Mouse (Mus musculus) kidney, postnatal 0 days (tissue): ENCODE data around the gene Ddx51. TPM values are rescaled to one million over a fixed set of nuclear protein-coding genes. Genes with fewer than 3 reads are reported as not detected.

Experiments used
- ATAC-seq: fragments of 200-750 bp; cut with Nextera tagmentation; replicated peaks from 2 replicates; pipeline ENCODE4 v1.8.0; 2017; ENCODE audit warnings: low read depth, moderate number of reproducible peaks, moderate TSS enrichment, moderate library complexity; ENCODE audit not compliant: low FRiP score
- DNase-seq: peaks from one replicate; pipeline ENCODE4 v3.0.0-alpha.2; 2016; ENCODE audit warnings: low spot score
- H3K27ac ChIP-seq: fragments of 300-500 bp; sonication (generic); 2 replicates; pipeline ENCODE4 v1.5.1; 2014; ENCODE audit warnings: mild to moderate bottlenecking
- H3K27me3 ChIP-seq: fragments of 300-500 bp; sonication (generic); 2 replicates; pipeline ENCODE4 v1.6.1; 2014; ENCODE audit warnings: low read length, mixed read lengths; ENCODE audit not compliant: insufficient read depth
- H3K36me3 ChIP-seq: fragments of 300-500 bp; sonication (generic); 2 replicates; pipeline ENCODE4 v1.6.1; 2014; ENCODE audit warnings: low read length, mixed read lengths; ENCODE audit not compliant: insufficient read depth
- H3K4me1 ChIP-seq: fragments of 300-500 bp; sonication (generic); replicated peaks from 2 replicates; pipeline ENCODE4 v1.6.1; 2014; ENCODE audit warnings: antibody characterized with exemption, low read length, mixed read lengths; ENCODE audit not compliant: insufficient read depth
- H3K4me2 ChIP-seq: fragments of 300-500 bp; sonication (generic); 2 replicates; pipeline ENCODE4 v1.6.1; 2014; ENCODE audit warnings: mild to moderate bottlenecking, low read length, moderate library complexity, mixed read lengths
- H3K4me3 ChIP-seq: fragments of 300-500 bp; sonication (generic); replicated peaks from 2 replicates; pipeline ENCODE4 v1.5.1; 2014; ENCODE audit warnings: low read depth, low read length
- H3K9ac ChIP-seq: fragments of 300-500 bp; sonication (generic); 2 replicates; pipeline ENCODE4 v1.6.1; 2014; ENCODE audit warnings: low read depth, low read length
- H3K9me3 ChIP-seq: fragments of 300-500 bp; sonication (generic); replicated peaks from 2 replicates; pipeline ENCODE4 v1.6.1; 2016; ENCODE audit warnings: low read length, inconsistent platforms, mixed read lengths
- CTCF ChIP-seq: IDR thresholded peaks from 2 replicates; pipeline ENCODE4 v1.5.1; 2016; ENCODE audit warnings: antibody characterized with exemption, low read depth, mild to moderate bottlenecking, moderate library complexity
- WGBS: fragments of 180-500 bp; shearing (Covaris S2); extraction: QIAGEN DNeasy Blood & Tissue Kit; methylation state at CpG from one replicate; pipeline ENCODE4 v1.1.7; 2014; 5-methylcytosine and 5-hydroxymethylcytosine counted together
- polyA plus RNA-seq: library from polyadenylated mRNA; unstranded; fragments of >200 nt; fragmentation: Nextera tagmentation; extraction: Ambion mirVana; gene quantifications from 2 replicates; pipeline ENCODE4 v1.2.1, GENCODE M21; 2015

The Ddx51 gene
- 14.2 and 15.6 TPM in 2 replicates for polyA plus RNA-seq

GRCm38 (mm10) chr5:110652719-110653648 is at the start of gene Ddx51, which contains the start of gene Noc4l:
TSS of gene Ddx51 (plus strand) at chr5:110653451.
TSS of gene Noc4l (minus strand) at chr5:110653417.
- DNase-seq (peak; percentile 95), ATAC-seq (peak; percentile 89)
- H3K4me1 ChIP-seq: peaks cover 7% of the 10 kb centered on the region; the same call in 1 of the 2 replicates
- peak within 1 kb of the TSS; percentile 93 for H3K9ac ChIP-seq
- peak within 1 kb of the TSS; percentile 99 for H3K4me3 ChIP-seq
- H3K4me2 ChIP-seq: peak within 1 kb of the TSS; percentile 95
- H3K9me3 ChIP-seq: no peaks in the 10 kb centered on the region
- WGBS: under 1% methylated on average over 91 of the region's 91 CpGs
- no peaks in the 10 kb centered on the region for H3K27me3 ChIP-seq
- H3K27ac ChIP-seq: peak within 1 kb of the TSS; percentile 50; the same call in 1 of the 2 replicates
- peaks cover 54% of the 10 kb centered on the region for H3K36me3 ChIP-seq
- no peak; the same call in 1 of the 2 replicates for TF ChIP-seq CTCF

- DNase-seq (no peak), ATAC-seq (no peak)
- no peak overlapping the region for H3K9ac ChIP-seq
- no peaks in the 10 kb centered on the region for H3K9me3 ChIP-seq
- H3K27me3 ChIP-seq: no peaks in the 10 kb centered on the region
- no peaks in the 10 kb centered on the region for H3K36me3 ChIP-seq
- WGBS: 73% methylated on average over 2 of the region's 2 CpGs
- H3K4me2 ChIP-seq: no peak overlapping the region
- H3K4me3 ChIP-seq: no peak overlapping the region
- H3K27ac ChIP-seq: no peak overlapping the region
- no peaks in the 10 kb centered on the region for H3K4me1 ChIP-seq
- no peak for TF ChIP-seq CTCF
Observed at GRCm38 (mm10) chr5:110604311-110604710, 48.9 kb upstream of the Ddx51 start.

GRCm38 (mm10) chr5:110605531-110606221 is 47.6 kb upstream of the Ddx51 start:
- no peak overlapping the region for H3K27ac ChIP-seq
- DNase-seq: no peak

DNA sequence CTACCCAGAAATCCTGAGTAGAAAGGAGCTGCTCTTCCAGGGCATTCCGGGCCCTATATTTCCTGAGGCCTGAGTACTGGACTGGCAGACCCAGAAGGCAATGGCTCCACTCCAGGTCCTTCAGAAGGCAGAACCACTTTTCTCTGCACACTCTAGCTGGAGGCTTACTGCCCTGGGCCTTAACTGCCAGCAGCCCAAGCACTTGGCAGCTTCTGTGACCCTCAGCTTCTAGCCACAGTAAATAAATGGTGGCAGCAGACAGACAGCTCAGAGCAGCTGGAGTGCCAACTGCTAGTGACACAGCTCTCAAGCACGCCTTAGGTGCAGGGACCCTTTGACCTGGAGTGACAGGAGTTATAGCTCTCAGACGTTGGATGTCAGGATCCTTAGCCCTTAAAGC is 45.5 kb upstream of the Ddx51 start:
- no peak overlapping the region for H3K4me3 ChIP-seq
- ATAC-seq: no peak
- WGBS: 41% methylated on average over 3 of the region's 3 CpGs

More at GRCm38 (mm10) chr5:110605531-110606221, 47.6 kb upstream of the Ddx51 start:
- no peak overlapping the region for H3K4me3 ChIP-seq
- no peaks in the 10 kb centered on the region for H3K36me3 ChIP-seq
- ATAC-seq: no peak
- WGBS: 48% methylated on average over 5 of the region's 5 CpGs
- no peaks in the 10 kb centered on the region for H3K27me3 ChIP-seq
- TF ChIP-seq CTCF: no peak
- no peaks in the 10 kb centered on the region for H3K4me1 ChIP-seq
- no peak overlapping the region for H3K4me2 ChIP-seq
- no peaks in the 10 kb centered on the region for H3K9me3 ChIP-seq
- H3K9ac ChIP-seq: no peak overlapping the region

GRCm38 (mm10) chr5:110608336-110608735 is 44.9 kb upstream of the Ddx51 start:
- Histone ChIP-seq H3K27me3 (no peaks in the 10 kb centered on the region), H3K4me2 (no peak overlapping the region), H3K9ac (no peak overlapping the region), H3K36me3 (no peaks in the 10 kb centered on the region), H3K4me1 (no peaks in the 10 kb centered on the region), H3K9me3 (no peaks in the 10 kb centered on the region), H3K27ac (no peak overlapping the region), H3K4me3 (no peak overlapping the region)
- 84% methylated on average over 6 of the region's 6 CpGs for WGBS
- no peak for TF ChIP-seq CTCF
- no peak for DNase-seq
- ATAC-seq: no peak

More for the DNA sequence above, 45.5 kb upstream of the Ddx51 start:
- no peak overlapping the region for H3K27ac ChIP-seq
- no peak for TF ChIP-seq CTCF
- H3K9ac ChIP-seq: no peak overlapping the region
- no peak overlapping the region for H3K4me2 ChIP-seq
- no peaks in the 10 kb centered on the region for H3K36me3 ChIP-seq
- no peaks in the 10 kb centered on the region for H3K9me3 ChIP-seq
- no peak for DNase-seq
- no peaks in the 10 kb centered on the region for H3K27me3 ChIP-seq
- H3K4me1 ChIP-seq: no peaks in the 10 kb centered on the region

- TF ChIP-seq CTCF: no peak
- 64% methylated on average over 8 of the region's 8 CpGs for WGBS
- DNase-seq: no peak
Observed at GRCm38 (mm10) chr5:110608941-110609340, 44.3 kb upstream of the Ddx51 start.

More at GRCm38 (mm10) chr5:110608941-110609340, 44.3 kb upstream of the Ddx51 start:
- Histone ChIP-seq H3K4me2 (no peak overlapping the region), H3K9ac (no peak overlapping the region), H3K4me3 (no peak overlapping the region), H3K9me3 (no peaks in the 10 kb centered on the region), H3K4me1 (no peaks in the 10 kb centered on the region), H3K27me3 (no peaks in the 10 kb centered on the region), H3K27ac (no peak overlapping the region), H3K36me3 (no peaks in the 10 kb centered on the region)
- ATAC-seq: no peak
